Mouse (Mus musculus) kidney, adult 10 weeks (tissue): Measurements from ENCODE around the gene Xirp1. TPM values are rescaled to one million over a fixed set of nuclear protein-coding genes. Genes with fewer than 3 reads are reported as not detected.

ENCODE experiments used
- polyA plus RNA-seq: library from polyadenylated mRNA; stranded (reverse); fragments of 350-450 nt; fragmentation: Illumina TruSeq; extraction: RNeasy Lipid Tissue Mini Kit (QIAGEN cat#74804); gene quantifications from one replicate; pipeline ENCODE4 v1.2.3, GENCODE M21; 2014; ENCODE audit warnings: low read depth, low replicate concordance

Xirp1 gene
- polyA plus RNA-seq = not detected

DNA sequence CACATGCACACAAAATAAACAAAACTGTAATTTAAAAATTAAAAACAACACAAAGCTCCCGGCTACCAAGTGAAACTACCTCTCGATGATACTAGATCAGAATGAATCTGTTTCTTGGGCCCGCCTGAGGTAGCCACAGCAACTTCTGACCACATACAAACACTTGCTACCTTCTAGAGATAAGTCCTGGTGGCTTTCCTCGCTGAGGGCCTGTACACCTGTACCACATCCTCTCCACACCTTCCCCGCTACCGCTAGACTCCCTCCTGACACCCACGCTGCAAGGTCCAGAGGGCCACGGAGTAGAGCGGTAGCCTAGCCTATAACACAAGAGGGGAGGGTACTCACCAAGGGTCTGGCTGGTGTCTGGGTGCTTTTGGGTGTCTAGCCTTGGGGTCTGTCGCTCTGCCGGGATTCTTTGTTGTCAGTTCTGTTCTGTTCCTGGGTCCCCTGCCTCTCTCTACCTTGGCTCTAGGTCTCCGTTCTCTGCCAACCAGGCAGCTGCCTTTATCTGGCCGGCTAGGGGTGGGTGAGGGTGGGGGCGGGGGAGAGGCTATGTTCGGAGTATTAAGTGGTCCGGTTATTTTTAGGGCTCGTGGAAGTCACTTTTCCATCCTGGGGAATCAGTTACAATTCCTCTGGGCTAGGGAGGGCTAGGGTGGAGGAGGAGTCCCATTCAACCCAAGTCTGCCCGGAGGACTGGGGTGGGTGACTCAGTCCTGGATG lies at the start of gene Xirp1:
Gene Xirp1, minus strand, starts transcription at position 513 of the 726 bp plus-strand sequence.

DNA sequence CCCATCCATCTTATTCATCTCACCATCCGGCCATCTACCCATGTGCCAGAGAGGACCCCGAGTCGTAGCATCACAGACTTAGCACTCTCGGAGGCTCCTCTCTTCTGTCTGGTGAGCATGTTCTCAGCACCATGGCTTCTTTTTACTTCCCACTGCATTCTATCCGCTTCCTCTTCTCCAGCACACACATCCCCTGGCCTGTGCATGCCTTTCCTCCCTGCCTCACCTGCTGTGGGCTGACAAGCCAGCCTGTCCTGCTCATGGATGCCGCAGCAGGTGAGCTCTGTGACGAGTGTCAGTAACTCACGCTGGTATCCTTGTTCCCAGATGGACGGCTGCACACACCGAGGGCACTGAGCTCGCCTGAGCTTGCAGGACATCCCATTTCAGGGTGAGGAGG lies 46.4 kb upstream of the Xirp1 start, which contains the start of gene Cx3cr1:
Gene Cx3cr1, minus strand, starts transcription at position 101 of the 400 bp plus-strand sequence.

DNA sequence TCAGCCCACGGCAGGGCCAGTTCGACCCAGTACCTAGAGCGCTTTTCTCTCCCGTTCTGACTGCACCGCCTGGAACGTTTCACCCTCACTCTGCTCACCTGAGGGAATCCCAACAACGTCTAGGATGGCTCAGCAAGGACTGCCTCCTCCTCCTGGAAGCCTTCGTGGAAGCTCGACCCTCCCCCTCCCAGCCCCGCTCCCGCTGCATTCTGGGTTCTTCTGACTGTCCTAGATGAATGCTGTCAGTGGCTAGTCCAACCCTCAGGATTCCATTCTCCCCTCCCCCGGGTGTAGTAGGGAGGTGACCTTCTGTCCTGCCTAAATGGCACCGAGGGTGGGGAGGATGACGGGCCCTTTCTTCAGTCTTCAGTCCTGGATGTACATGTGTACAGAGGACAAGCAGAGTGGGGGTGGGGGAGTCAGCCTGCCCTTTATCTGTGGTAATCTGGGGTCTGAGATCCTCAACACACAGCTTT lies 38.8 kb downstream of the Xirp1 start, which contains the start of gene Csrnp1:
Gene Csrnp1, minus strand, starts transcription at position 123 of the 476 bp plus-strand sequence.

Other genes starting within 250 kb of the Xirp1 start
- not detected for gene Scn11a, start 198.1 kb downstream of the Xirp1 start, polyA plus RNA-seq
- 46.8 TPM for gene Wdr48, start 128.7 kb downstream of the Xirp1 start, polyA plus RNA-seq
- gene Gorasp1, start 86.0 kb downstream of the Xirp1 start, polyA plus RNA-seq = 2.5 TPM
- gene Ttc21a, start 86.0 kb downstream of the Xirp1 start, polyA plus RNA-seq = not detected
- not detected for gene Csrnp1, start 38.9 kb downstream of the Xirp1 start, polyA plus RNA-seq
- gene Cx3cr1, start 46.3 kb upstream of the Xirp1 start, polyA plus RNA-seq = 2.6 TPM
- not detected for gene Ccr8, start 68.5 kb upstream of the Xirp1 start, polyA plus RNA-seq
- 1.4 TPM for gene Slc25a38, start 86.8 kb upstream of the Xirp1 start, polyA plus RNA-seq
- gene Rpsa, start 104.1 kb upstream of the Xirp1 start, polyA plus RNA-seq = 115 TPM
- not detected for gene Mobp, start 126.1 kb upstream of the Xirp1 start, polyA plus RNA-seq